Mouse (Mus musculus) lung, embryonic 14.5 days (tissue): ENCODE measurements around the gene Frmd4b. TPM values are rescaled to one million over a fixed set of nuclear protein-coding genes. Genes with fewer than 3 reads are reported as not detected.
A peak's percentile ranks its signal among the peaks of the same experiment; 100 is the strongest.
"Not testable (repeated sequence)": the region's sequence is repeated elsewhere in the genome, so short reads cannot be mapped to it uniquely, and the experiment has no call there.

Experiments
- ATAC-seq: fragments of 200-750 bp; cut with Nextera tagmentation; 2 replicates; pipeline ENCODE4 v1.8.0; 2017; ENCODE audit warnings: mild to moderate bottlenecking, moderate TSS enrichment, moderate library complexity; ENCODE audit not compliant: insufficient read depth
- DNase-seq: peaks from one replicate; pipeline ENCODE4 v3.0.0-alpha.2; 2015
- H3K27ac ChIP-seq: fragments of 300-500 bp; sonication (generic); 2 replicates; pipeline ENCODE4 v1.5.1; 2014; ENCODE audit warnings: low read depth, mild to moderate bottlenecking, moderate library complexity
- H3K27me3 ChIP-seq: fragments of 300-500 bp; sonication (generic); 2 replicates; pipeline ENCODE4 v1.6.1; 2014; ENCODE audit warnings: low read length, control low read depth; ENCODE audit not compliant: insufficient read depth
- H3K36me3 ChIP-seq: fragments of 300-500 bp; sonication (generic); 2 replicates; pipeline ENCODE4 v1.6.1; 2014; ENCODE audit warnings: control low read depth; ENCODE audit not compliant: insufficient read depth
- H3K4me1 ChIP-seq: fragments of 300-500 bp; sonication (generic); 2 replicates; pipeline ENCODE4 v1.6.1; 2014; ENCODE audit warnings: antibody characterized with exemption, control low read depth; ENCODE audit not compliant: insufficient read depth
- H3K4me2 ChIP-seq: fragments of 300-500 bp; sonication (generic); 2 replicates; pipeline ENCODE4 v1.6.1; 2014; ENCODE audit warnings: mild to moderate bottlenecking
- H3K4me3 ChIP-seq: fragments of 300-500 bp; sonication (generic); 2 replicates; pipeline ENCODE4 v1.5.1; 2014; ENCODE audit warnings: low read depth, low read length
- H3K9ac ChIP-seq: fragments of 300-500 bp; sonication (generic); 2 replicates; pipeline ENCODE4 v1.6.1; 2014
- H3K9me3 ChIP-seq: fragments of 300-500 bp; sonication (generic); 2 replicates; pipeline ENCODE4 v1.6.1; 2016; ENCODE audit warnings: low read depth, low read length, control low read depth
- CTCF ChIP-seq: IDR thresholded peaks from 2 replicates; pipeline ENCODE4 v1.5.1; 2016; ENCODE audit warnings: antibody characterized with exemption, low read depth
- WGBS: fragments of 180-500 bp; shearing (Covaris S2); extraction: QIAGEN DNeasy Blood & Tissue Kit; methylation state at CpG from one replicate; pipeline ENCODE4 v1.1.7; 2014; 5-methylcytosine and 5-hydroxymethylcytosine counted together
- polyA plus RNA-seq: library from polyadenylated mRNA; unstranded; fragments of >200 nt; fragmentation: Nextera tagmentation; extraction: Ambion mirVana; gene quantifications from 2 replicates; pipeline ENCODE4 v1.2.1, GENCODE M21; 2014

Frmd4b gene
- polyA plus RNA-seq, 1 experiment from 2014 or later: 20.8 TPM

- no peaks in the 10 kb centered on the region for H3K9me3 ChIP-seq
- no peak overlapping the region for H3K27ac ChIP-seq
- H3K4me1 ChIP-seq: no peaks in the 10 kb centered on the region
- no peaks in the 10 kb centered on the region for H3K36me3 ChIP-seq
- no peak overlapping the region for H3K9ac ChIP-seq
- no peak overlapping the region for H3K4me2 ChIP-seq
- TF ChIP-seq CTCF: no peak
- H3K4me3 ChIP-seq: no peak overlapping the region
- H3K27me3 ChIP-seq: no peaks in the 10 kb centered on the region
- DNase-seq: no peak
- no peak for ATAC-seq
- 63% methylated on average over 3 of the region's 3 CpGs for WGBS
These were observed 351.6 kb downstream of the Frmd4b start for GRCm38 (mm10) chr6:97265705-97266104.

GRCm38 (mm10) chr6:97265240-97265639, 352.1 kb downstream of the Frmd4b start:
- Histone ChIP-seq H3K27ac (no peak overlapping the region), H3K27me3 (no peaks in the 10 kb centered on the region), H3K9ac (no peak overlapping the region), H3K4me2 (no peak overlapping the region), H3K9me3 (no peaks in the 10 kb centered on the region), H3K4me3 (no peak overlapping the region), H3K4me1 (no peaks in the 10 kb centered on the region), H3K36me3 (no peaks in the 10 kb centered on the region)
- DNase-seq: no peak
- ATAC-seq: no peak
- WGBS: 50% methylated on average over 8 of the region's 8 CpGs
- no peak for TF ChIP-seq CTCF

GRCm38 (mm10) chr6:97263750-97264149, 353.6 kb downstream of the Frmd4b start:
- peak; percentile 17; the same call in 1 of the 2 replicates for TF ChIP-seq CTCF
- H3K27ac ChIP-seq, ATAC-seq, H3K36me3 ChIP-seq, H3K27me3 ChIP-seq, H3K4me2 ChIP-seq, H3K4me3 ChIP-seq, H3K4me1 ChIP-seq, DNase-seq, H3K9ac ChIP-seq, H3K9me3 ChIP-seq: not testable (repeated sequence)

GRCm38 (mm10) chr6:97262229-97262628, 355.1 kb downstream of the Frmd4b start:
- ATAC-seq: no peak
- no peak overlapping the region for H3K4me2 ChIP-seq
- no peak overlapping the region for H3K4me3 ChIP-seq
- 62% methylated on average over 4 of the region's 4 CpGs for WGBS
- TF ChIP-seq CTCF: no peak
- H3K27ac ChIP-seq: no peak overlapping the region
- DNase-seq: no peak
- no peak overlapping the region for H3K9ac ChIP-seq
- H3K27me3 ChIP-seq: no peaks in the 10 kb centered on the region
- no peaks in the 10 kb centered on the region for H3K36me3 ChIP-seq
- no peaks in the 10 kb centered on the region for H3K4me1 ChIP-seq
- no peaks in the 10 kb centered on the region for H3K9me3 ChIP-seq

- not testable (repeated sequence) for H3K4me3 ChIP-seq, ATAC-seq, H3K36me3 ChIP-seq, H3K27ac ChIP-seq, H3K9ac ChIP-seq, H3K9me3 ChIP-seq, H3K4me1 ChIP-seq, H3K27me3 ChIP-seq, H3K4me2 ChIP-seq, DNase-seq
- WGBS: 82% methylated on average over 2 of the region's 2 CpGs
These were observed 357.4 kb downstream of the Frmd4b start for GRCm38 (mm10) chr6:97259926-97260325.

GRCm38 (mm10) chr6:97258489-97258888, 358.9 kb downstream of the Frmd4b start:
- ATAC-seq: no peak
- no peak overlapping the region for H3K27ac ChIP-seq
- H3K4me3 ChIP-seq: no peak overlapping the region
- no peak overlapping the region for H3K9ac ChIP-seq
- no peak overlapping the region for H3K4me2 ChIP-seq
- no peak for DNase-seq
- TF ChIP-seq CTCF: no peak
- H3K9me3 ChIP-seq: no peaks in the 10 kb centered on the region
- 84% methylated on average over 1 of the region's 1 CpGs for WGBS
- no peaks in the 10 kb centered on the region for H3K36me3 ChIP-seq
- H3K27me3 ChIP-seq: no peaks in the 10 kb centered on the region
- H3K4me1 ChIP-seq: no peaks in the 10 kb centered on the region

GRCm38 (mm10) chr6:97252711-97253221, 364.6 kb downstream of the Frmd4b start, which contains the start of gene Lmod3:
TSS of gene Lmod3 (minus strand) at chr6:97252759.
- 8% methylated on average over 9 of the region's 9 CpGs for WGBS
- peak; percentile 49 for DNase-seq
- peak within 1 kb of the TSS; percentile 44; the same call in 1 of the 2 replicates for H3K27ac ChIP-seq
- TF ChIP-seq CTCF: no peak
- no peak within 1 kb of the TSS for H3K4me3 ChIP-seq
- H3K9ac ChIP-seq: no peak within 1 kb of the TSS
- peaks cover 5% of the 10 kb centered on the region; the same call in 1 of the 2 replicates for H3K4me1 ChIP-seq
- H3K27me3 ChIP-seq: no peaks in the 10 kb centered on the region
- no peaks in the 10 kb centered on the region for H3K9me3 ChIP-seq
- no peaks in the 10 kb centered on the region for H3K36me3 ChIP-seq
- no peak for ATAC-seq
- 0 out of 2 replicates have a peak within 1 kb of the TSS, but pooled peaks have one; percentile 10 for H3K4me2 ChIP-seq
